In genomic region chr2:117968731-117969130, GRCm38 (mm10) we compare ENCODE assay signal across 21 mouse cellular contexts.
DNase-seq lines count a peak whose midpoint lies in the region; ATAC-seq and TF ChIP-seq lines count a peak whose summit lies in the region.
"Had no signal": no experiment of that assay in that cellular context is flagged by ENCODE, and none has a peak within 500 bp of the region (broad histone marks: within the 10 kb centered on the region; RNA-seq: fewer than 3 reads in every experiment).

No protein-coding gene starts in this region.

- no peaks in the 10 kb centered on the region for H3K27me3 ChIP-seq in liver, postnatal 0 days (ENCODE audit: insufficient read depth, low read length)
- no peaks in the 10 kb centered on the region for H3K27me3 ChIP-seq in liver, embryonic 12.5 days (replicated peaks)
- no peaks in the 10 kb centered on the region for H3K27me3 ChIP-seq in hindbrain, embryonic 10.5 days (ENCODE audit: insufficient read depth, poor library complexity, severe bottlenecking)
- no peaks in the 10 kb centered on the region for H3K27me3 ChIP-seq in midbrain, embryonic 11.5 days (ENCODE audit: control insufficient read depth, insufficient read depth, low read length)
- H3K27me3 ChIP-seq: embryonic facial prominence, embryonic 12.5 days; forebrain, embryonic 13.5 days; forebrain, embryonic 15.5 days had no signal

- H3K9me3 ChIP-seq in liver, postnatal 0 days (ENCODE audit: low read length), result peaks cover 9% of the 10 kb centered on the region
- H3K9me3 ChIP-seq in liver, embryonic 12.5 days (replicated peaks), result no peaks in the 10 kb centered on the region
- H3K9me3 ChIP-seq in hindbrain, embryonic 10.5 days, result no peaks in the 10 kb centered on the region
- no peaks in the 10 kb centered on the region for H3K9me3 ChIP-seq in midbrain, embryonic 11.5 days (ENCODE audit: control insufficient read depth, low read length)
- H3K9me3 ChIP-seq: embryonic facial prominence, embryonic 10.5 days; embryonic facial prominence, embryonic 12.5 days; forebrain, embryonic 13.5 days; forebrain, embryonic 15.5 days had no signal

- H3K4me1 ChIP-seq in liver, postnatal 0 days (ENCODE audit: insufficient read depth), result no peaks in the 10 kb centered on the region
- H3K4me1 ChIP-seq in liver, embryonic 12.5 days, result no peaks in the 10 kb centered on the region
- H3K4me1 ChIP-seq in hindbrain, embryonic 10.5 days (replicated peaks), result no peaks in the 10 kb centered on the region
- H3K4me1 ChIP-seq in midbrain, embryonic 11.5 days (ENCODE audit: control insufficient read depth, insufficient read depth, low read length), result no peaks in the 10 kb centered on the region
- H3K4me1 ChIP-seq: embryonic facial prominence, embryonic 10.5 days; embryonic facial prominence, embryonic 12.5 days; forebrain, embryonic 13.5 days; forebrain, embryonic 15.5 days had no signal

- peak; percentile 60 for TF ChIP-seq EP300 in liver, postnatal 0 days (IDR thresholded peaks at IDR 0.05; ENCODE audit: low read depth)

- H3K27ac ChIP-seq in liver, postnatal 0 days (ENCODE audit: low read depth), result no peak overlapping the region
- no peak overlapping the region for H3K27ac ChIP-seq in liver, embryonic 12.5 days
- H3K27ac ChIP-seq in hindbrain, embryonic 10.5 days, result no peak overlapping the region
- H3K27ac ChIP-seq in midbrain, embryonic 11.5 days (ENCODE audit: low read depth, low read length), result no peak overlapping the region
- H3K27ac ChIP-seq: embryonic facial prominence, embryonic 10.5 days; embryonic facial prominence, embryonic 12.5 days; forebrain, embryonic 13.5 days; forebrain, embryonic 15.5 days had no signal

- no peak for DNase-seq in liver, postnatal 0 days
- no peak for DNase-seq in hindbrain, embryonic 10.5 days (ENCODE audit: low spot score)
- no peak for DNase-seq in midbrain, embryonic 11.5 days (ENCODE audit: low spot score, missing footprints)
- no peak for DNase-seq in ovary, adult 18-20 months (ENCODE audit: low spot score)
- DNase-seq: adrenal gland, adult 2 months; adrenal gland, postnatal 10 days; adrenal gland, postnatal 25 days; cerebellum, adult 11 months; cerebellum, adult 18-20 months; cerebellum, adult 8-10 months; cerebellum, adult 9-11 months; cerebellum, postnatal 14 days; cerebellum, postnatal 36 days had no signal

- H3K4me2 ChIP-seq in liver, postnatal 0 days (ENCODE audit: low read depth, low read length), result no peak overlapping the region
- H3K4me2 ChIP-seq in liver, embryonic 12.5 days, result no peak overlapping the region
- no peak overlapping the region for H3K4me2 ChIP-seq in midbrain, embryonic 11.5 days
- H3K4me2 ChIP-seq: embryonic facial prominence, embryonic 12.5 days; forebrain, embryonic 13.5 days; forebrain, embryonic 15.5 days had no signal

- ATAC-seq in liver, postnatal 0 days, result no peak
- no peak for ATAC-seq in liver, embryonic 12.5 days
- ATAC-seq in granulocyte monocyte progenitor cell, adult 5-6 weeks (replicated peaks; ENCODE audit: poor library complexity, severe bottlenecking), result peak; percentile 88
- ATAC-seq in megakaryocyte, adult 5-6 weeks (ENCODE audit: poor library complexity, severe bottlenecking), result peak; percentile 80
- 0 out of 2 replicates have a peak, but pooled peaks have one; percentile 35 for ATAC-seq in monocyte, adult 5-6 weeks (replicated peaks; ENCODE audit: insufficient number of reproducible peaks, low FRiP score, low TSS enrichment, poor library complexity, severe bottlenecking)
- ATAC-seq in midbrain, embryonic 11.5 days (ENCODE audit: low FRiP score), result no peak
- ATAC-seq: forebrain, embryonic 13.5 days; forebrain, embryonic 15.5 days had no signal

- H3K9ac ChIP-seq in liver, postnatal 0 days (replicated peaks), result no peak overlapping the region
- no peak overlapping the region for H3K9ac ChIP-seq in liver, embryonic 12.5 days
- H3K9ac ChIP-seq in midbrain, embryonic 11.5 days (ENCODE audit: low read length), result no peak overlapping the region
- H3K9ac ChIP-seq: embryonic facial prominence, embryonic 12.5 days; forebrain, embryonic 13.5 days; forebrain, embryonic 15.5 days had no signal

- H3K36me3 ChIP-seq in liver, postnatal 0 days (replicated peaks; ENCODE audit: insufficient read depth, low read length), result no peaks in the 10 kb centered on the region
- H3K36me3 ChIP-seq in liver, embryonic 12.5 days, result no peaks in the 10 kb centered on the region
- no peaks in the 10 kb centered on the region for H3K36me3 ChIP-seq in hindbrain, embryonic 10.5 days
- H3K36me3 ChIP-seq in midbrain, embryonic 11.5 days (ENCODE audit: control insufficient read depth, insufficient read depth, low read length), result no peaks in the 10 kb centered on the region
- H3K36me3 ChIP-seq: embryonic facial prominence, embryonic 10.5 days; embryonic facial prominence, embryonic 12.5 days; forebrain, embryonic 15.5 days had no signal

- TF ChIP-seq CTCF in liver, postnatal 0 days (IDR thresholded peaks at IDR 0.05; ENCODE audit: low read depth), result no peak

- no peak overlapping the region for H3K4me3 ChIP-seq in liver, postnatal 0 days (ENCODE audit: low read depth, low read length)
- no peak overlapping the region for H3K4me3 ChIP-seq in liver, embryonic 12.5 days
- H3K4me3 ChIP-seq in hindbrain, embryonic 10.5 days, result no peak overlapping the region
- H3K4me3 ChIP-seq in midbrain, embryonic 11.5 days (ENCODE audit: low read depth, low read length), result no peak overlapping the region
- H3K4me3 ChIP-seq: embryonic facial prominence, embryonic 10.5 days; embryonic facial prominence, embryonic 12.5 days; forebrain, embryonic 13.5 days; forebrain, embryonic 15.5 days had no signal

- 55% methylated on average over 1 of the region's 1 CpGs for WGBS in liver, postnatal 0 days (ENCODE audit: insufficient replicate concordance)
- WGBS in liver, embryonic 12.5 days (ENCODE audit: insufficient replicate concordance), result 96% methylated on average over 1 of the region's 1 CpGs
- WGBS in hindbrain, embryonic 10.5 days, result 93% methylated on average over 1 of the region's 1 CpGs
- WGBS in midbrain, embryonic 11.5 days, result 95% methylated on average over 1 of the region's 1 CpGs

Comparison
In these comparisons a context has a peak if more than half of its experiments do, and no peak if none do; other contexts are left out.
1. ATAC-seq: peak in granulocyte monocyte progenitor cell, adult 5-6 weeks (single experiment), megakaryocyte, adult 5-6 weeks (single experiment) and monocyte, adult 5-6 weeks (single experiment); none in liver, postnatal 0 days (single experiment), liver, embryonic 12.5 days (single experiment) and midbrain, embryonic 11.5 days (single experiment).